Mouse (Mus musculus) heart, postnatal 0 days (tissue): ENCODE measurements around the gene Ush1g.

ENCODE experiments used
- CTCF ChIP-seq: IDR thresholded peaks from 2 replicates; pipeline ENCODE4 v1.5.1; 2016; ENCODE audit warnings: antibody characterized with exemption, control low read depth, low read depth
- EP300 ChIP-seq: IDR thresholded peaks from 2 replicates; pipeline ENCODE4 v1.6.1; 2016; ENCODE audit warnings: antibody characterized with exemption, low read depth

DNA sequence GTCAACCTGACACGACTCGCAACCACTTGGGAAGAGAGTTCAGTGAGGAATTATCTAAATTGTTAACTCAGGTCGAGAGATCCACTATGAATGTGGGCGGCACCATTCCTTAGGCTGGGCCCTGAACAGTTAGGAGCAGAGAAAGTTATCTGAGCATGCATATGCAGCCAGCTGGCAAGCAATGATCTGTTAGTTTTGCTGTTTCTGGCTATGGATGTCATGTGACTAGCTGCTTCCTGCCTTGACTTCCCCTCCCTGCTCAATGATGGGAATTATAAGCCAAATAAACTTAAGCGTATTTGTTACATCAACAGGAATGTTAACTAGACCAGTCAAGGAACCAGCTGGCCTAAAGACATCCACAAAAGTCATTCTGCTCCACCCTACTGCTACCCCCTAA lies 31.5 kb upstream of the Ush1g start:
- TF ChIP-seq CTCF (no peak), EP300 (no peak)
